Mouse (Mus musculus): ENCODE results near the gene Amt. TPM values are rescaled to one million over a fixed set of nuclear protein-coding genes. Genes with fewer than 3 reads are reported as not detected.
"Not testable (repeated sequence)": the region's sequence is repeated elsewhere in the genome, so short reads cannot be mapped to it uniquely, and the experiment has no call there.

Amt gene
- polyA plus RNA-seq, 1 experiment, result 2.6 TPM

- Histone ChIP-seq H3K4me3 (ENCODE audit: insufficient read depth, low read length) (peak overlapping the region; percentile 45), H3K4me1 (ENCODE audit: control insufficient read depth, insufficient read depth, low read length) (peaks cover 13% of the 10 kb centered on the region), H3K27ac (ENCODE audit: insufficient read depth, low read length) (peak overlapping the region; percentile 92)
- TF ChIP-seq POLR2A (IDR thresholded peaks at IDR 0.05; ENCODE audit: low read depth, low read length) (0 out of 2 replicates have a peak, but pooled peaks have one; percentile 21), CTCF (IDR thresholded peaks at IDR 0.05; ENCODE audit: borderline replicate concordance, insufficient read depth, low read length) (no peak)
Observed at GRCm38 (mm10) chr9:108264191-108264921, 32.3 kb upstream of the Amt start.

- TF ChIP-seq CTCF (IDR thresholded peaks at IDR 0.05; ENCODE audit: borderline replicate concordance, insufficient read depth, low read length) (no peak), POLR2A (IDR thresholded peaks at IDR 0.05; ENCODE audit: low read depth, low read length) (no peak)
- Histone ChIP-seq H3K27ac (ENCODE audit: insufficient read depth, low read length) (no peak overlapping the region), H3K4me1 (ENCODE audit: control insufficient read depth, insufficient read depth, low read length) (peaks cover 11% of the 10 kb centered on the region), H3K4me3 (ENCODE audit: insufficient read depth, low read length) (no peak overlapping the region)
Observed at GRCm38 (mm10) chr9:108266261-108266935, 30.3 kb upstream of the Amt start.

GRCm38 (mm10) chr9:108267691-108268090, 29.0 kb upstream of the Amt start:
- peaks cover 7% of the 10 kb centered on the region for H3K4me1 ChIP-seq (ENCODE audit: control insufficient read depth, insufficient read depth, low read length)
- no peak overlapping the region for H3K4me3 ChIP-seq (ENCODE audit: insufficient read depth, low read length)
- H3K27ac ChIP-seq (ENCODE audit: insufficient read depth, low read length), result no peak overlapping the region
- no peak for TF ChIP-seq CTCF (IDR thresholded peaks at IDR 0.05; ENCODE audit: borderline replicate concordance, insufficient read depth, low read length)
- no peak for TF ChIP-seq POLR2A (IDR thresholded peaks at IDR 0.05; ENCODE audit: low read depth, low read length)

- H3K4me1 ChIP-seq (ENCODE audit: control insufficient read depth, insufficient read depth, low read length); H3K27ac ChIP-seq (ENCODE audit: insufficient read depth, low read length); H3K4me3 ChIP-seq (ENCODE audit: insufficient read depth, low read length): not testable (repeated sequence)
Observed at GRCm38 (mm10) chr9:108268701-108269100, 28.0 kb upstream of the Amt start.

DNA sequence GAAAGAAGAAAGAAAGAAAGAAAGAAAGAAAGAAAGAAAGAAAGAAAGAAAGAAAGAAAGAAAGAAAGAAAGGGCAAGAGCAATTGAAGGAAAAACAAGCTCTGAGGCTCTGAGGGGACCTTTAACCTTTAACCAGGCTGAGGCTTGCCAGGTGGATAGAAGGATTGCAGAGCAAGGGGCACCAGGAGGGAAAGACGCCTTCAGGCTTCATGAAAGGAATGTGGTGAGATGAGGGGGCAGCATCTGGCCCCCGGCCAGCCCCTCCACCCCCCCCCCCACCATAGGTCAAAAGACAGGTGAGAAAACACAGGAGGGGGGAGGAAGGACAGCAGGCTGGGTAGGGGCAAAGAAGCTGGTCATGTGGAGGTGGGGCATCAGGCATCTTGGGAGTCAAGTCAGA, 24.7 kb upstream of the Amt start:
- Histone ChIP-seq H3K4me3 (ENCODE audit: insufficient read depth, low read length) (no peak overlapping the region), H3K27ac (ENCODE audit: insufficient read depth, low read length) (no peak overlapping the region), H3K4me1 (ENCODE audit: control insufficient read depth, insufficient read depth, low read length) (no peaks in the 10 kb centered on the region)
- TF ChIP-seq CTCF (IDR thresholded peaks at IDR 0.05; ENCODE audit: borderline replicate concordance, insufficient read depth, low read length), result no peak
- no peak for TF ChIP-seq POLR2A (IDR thresholded peaks at IDR 0.05; ENCODE audit: low read depth, low read length)

- TF ChIP-seq CTCF (IDR thresholded peaks at IDR 0.05; ENCODE audit: borderline replicate concordance, insufficient read depth, low read length) (no peak), POLR2A (IDR thresholded peaks at IDR 0.05; ENCODE audit: low read depth, low read length) (no peak)
- no peak overlapping the region for H3K4me3 ChIP-seq (ENCODE audit: insufficient read depth, low read length)
- no peaks in the 10 kb centered on the region for H3K4me1 ChIP-seq (ENCODE audit: control insufficient read depth, insufficient read depth, low read length)
- no peak overlapping the region for H3K27ac ChIP-seq (ENCODE audit: insufficient read depth, low read length)
Observed at GRCm38 (mm10) chr9:108272691-108273090, 24.0 kb upstream of the Amt start.

GRCm38 (mm10) chr9:108273485-108273884, 23.2 kb upstream of the Amt start:
- no peak for TF ChIP-seq CTCF (IDR thresholded peaks at IDR 0.05; ENCODE audit: borderline replicate concordance, insufficient read depth, low read length)
- Histone ChIP-seq H3K4me3 (ENCODE audit: insufficient read depth, low read length) (no peak overlapping the region), H3K4me1 (ENCODE audit: control insufficient read depth, insufficient read depth, low read length) (no peaks in the 10 kb centered on the region), H3K27ac (ENCODE audit: insufficient read depth, low read length) (no peak overlapping the region)

DNA sequence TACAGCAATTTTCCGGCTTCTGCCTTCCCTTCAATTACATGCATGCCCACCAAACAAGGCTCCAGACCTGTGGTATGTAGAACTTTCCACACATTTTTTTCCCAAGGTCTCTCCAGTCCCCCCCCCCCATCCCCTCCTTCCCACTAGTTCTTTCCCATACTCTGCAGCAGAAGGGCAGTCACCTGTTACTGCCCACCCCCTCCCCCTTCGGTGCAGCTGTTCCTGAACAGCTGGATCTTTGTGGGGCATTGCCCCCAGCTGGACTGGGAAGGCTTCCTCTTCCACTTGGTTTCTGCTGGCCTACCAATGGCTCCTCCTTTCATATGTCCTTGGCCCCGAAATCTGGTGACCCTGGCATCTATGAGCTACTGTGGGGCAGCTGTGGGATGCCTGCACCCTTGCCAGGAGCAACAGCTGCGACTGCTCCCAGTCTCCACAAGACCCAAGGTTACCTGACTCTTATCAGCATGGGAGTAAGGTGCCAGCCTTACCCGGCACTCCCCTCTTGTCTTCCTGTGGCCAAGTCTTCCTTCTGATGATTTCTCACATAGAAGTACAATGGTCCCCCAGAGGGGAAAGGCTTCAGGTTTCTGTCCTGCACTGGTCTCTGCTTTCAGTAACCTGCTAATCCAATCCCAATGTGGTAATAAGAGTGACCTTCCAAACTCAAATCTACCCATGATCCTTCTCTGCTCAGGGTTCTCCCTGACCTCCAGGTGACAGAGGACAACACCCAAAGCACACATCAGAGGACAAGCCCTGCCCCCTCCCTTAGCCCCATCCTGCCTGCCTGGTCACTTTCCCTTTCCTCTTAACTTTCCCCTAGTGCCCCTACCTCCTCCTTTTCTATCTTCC, 21.9 kb upstream of the Amt start:
- TF ChIP-seq CTCF (IDR thresholded peaks at IDR 0.05; ENCODE audit: borderline replicate concordance, insufficient read depth, low read length) (no peak), POLR2A (IDR thresholded peaks at IDR 0.05; ENCODE audit: low read depth, low read length) (no peak)
- no peaks in the 10 kb centered on the region for H3K4me1 ChIP-seq (ENCODE audit: control insufficient read depth, insufficient read depth, low read length)
- H3K4me3 ChIP-seq (ENCODE audit: insufficient read depth, low read length), result no peak overlapping the region
- no peak overlapping the region for H3K27ac ChIP-seq (ENCODE audit: insufficient read depth, low read length)

DNA sequence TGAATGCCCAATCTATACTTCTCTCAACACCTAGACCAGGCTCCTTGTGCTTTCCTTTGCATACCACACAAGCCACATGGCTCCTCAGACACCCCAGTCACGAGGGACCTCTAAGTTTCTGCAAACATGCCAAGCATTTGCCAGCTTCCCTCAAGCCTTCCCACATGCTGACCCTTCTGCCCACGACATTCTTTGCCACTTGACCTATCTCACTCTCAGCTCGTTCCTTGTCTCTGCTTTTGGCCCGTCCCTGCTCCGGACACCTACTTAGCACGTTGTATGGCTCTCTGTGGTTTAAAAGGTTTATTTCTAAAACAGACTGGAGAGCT, 21.4 kb upstream of the Amt start:
- Histone ChIP-seq H3K4me1 (ENCODE audit: control insufficient read depth, insufficient read depth, low read length) (no peaks in the 10 kb centered on the region), H3K27ac (ENCODE audit: insufficient read depth, low read length) (no peak overlapping the region), H3K4me3 (ENCODE audit: insufficient read depth, low read length) (no peak overlapping the region)
- TF ChIP-seq POLR2A (IDR thresholded peaks at IDR 0.05; ENCODE audit: low read depth, low read length) (no peak), CTCF (IDR thresholded peaks at IDR 0.05; ENCODE audit: borderline replicate concordance, insufficient read depth, low read length) (no peak)

Data from embryonic fibroblast, embryonic 13.5 days (primary cell).